Mouse (Mus musculus): ENCODE results near the gene Dapk1.

The Dapk1 gene

DNA sequence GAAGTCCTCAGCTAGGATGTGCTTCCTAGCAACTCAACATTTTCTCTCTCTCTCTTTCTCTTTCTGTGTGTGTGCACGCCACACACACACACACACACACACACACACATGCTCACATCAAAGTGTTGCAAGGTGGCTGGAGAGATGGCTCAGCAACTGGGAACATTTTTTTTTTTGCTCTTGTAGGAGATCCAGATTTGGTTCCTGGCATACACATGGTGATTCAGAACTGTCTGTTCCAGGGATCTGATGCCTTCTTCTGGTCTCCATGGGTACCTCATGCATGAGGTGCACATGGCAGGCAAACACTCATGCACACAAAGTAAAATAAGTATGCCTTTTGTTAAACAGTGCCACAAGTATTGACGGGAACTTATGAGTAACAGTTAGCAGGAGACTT, 89.2 kb downstream of the Dapk1 start:
- no peak for DNase-seq (ENCODE audit: extremely low spot score)

DNA sequence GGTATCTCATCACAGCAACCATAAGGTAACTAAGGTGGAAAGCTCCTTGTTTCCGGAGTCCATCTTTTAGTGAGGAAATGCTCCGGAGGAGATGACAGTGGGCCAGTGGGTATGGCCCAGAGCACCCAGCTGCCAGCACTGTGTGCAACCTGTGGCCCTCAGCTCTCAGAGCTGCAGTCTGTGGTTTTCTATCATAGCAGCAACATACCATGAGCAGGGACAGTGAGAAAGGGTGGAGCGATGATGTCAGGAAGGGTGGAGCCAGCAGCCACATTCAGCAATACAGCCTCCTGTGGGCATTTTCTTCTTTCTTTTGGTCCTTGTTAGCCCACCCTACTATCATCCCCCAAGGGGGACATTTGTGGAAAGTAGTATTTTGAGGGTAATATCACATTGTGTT, 90.2 kb downstream of the Dapk1 start:
- no peak for DNase-seq (ENCODE audit: extremely low spot score)

DNA sequence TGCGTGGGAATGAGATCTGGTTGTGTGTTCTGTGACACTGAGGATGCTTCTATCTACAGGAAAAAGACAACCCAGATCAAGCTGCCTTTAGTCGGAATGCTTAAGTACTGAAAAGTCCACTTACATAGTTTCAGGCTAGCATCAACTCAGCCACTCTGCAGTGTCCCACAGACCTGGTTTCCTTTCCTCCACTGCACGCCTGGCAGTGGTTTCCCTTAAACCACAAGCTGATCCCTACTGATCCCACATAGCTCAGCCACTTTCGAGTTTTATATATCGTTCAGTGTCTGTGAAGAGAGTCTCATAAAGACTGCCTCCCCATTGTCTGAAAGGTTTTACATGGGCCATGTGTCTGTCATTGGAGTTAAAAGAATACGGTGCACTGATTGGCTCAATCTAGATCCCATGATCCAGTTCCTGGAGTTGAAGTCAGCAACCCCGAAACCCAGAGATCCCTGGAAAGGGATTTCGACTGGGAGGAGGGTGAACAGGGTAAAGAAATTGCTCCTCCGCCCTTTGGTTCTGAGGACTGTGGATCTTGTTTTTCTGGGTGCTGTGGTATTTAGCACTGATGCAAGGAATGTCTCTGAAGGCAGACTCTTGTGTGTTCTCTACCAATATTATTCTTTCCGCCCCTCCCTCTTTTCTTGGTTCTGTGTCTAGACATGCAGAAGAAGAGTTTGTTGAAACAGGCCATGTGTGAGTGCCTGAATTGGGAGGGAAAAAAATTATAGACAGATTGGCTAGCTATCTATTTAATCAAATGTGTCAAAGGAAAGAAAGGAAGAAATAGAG, 93.6 kb downstream of the Dapk1 start:
- DNase-seq (ENCODE audit: extremely low spot score), result no peak

DNA sequence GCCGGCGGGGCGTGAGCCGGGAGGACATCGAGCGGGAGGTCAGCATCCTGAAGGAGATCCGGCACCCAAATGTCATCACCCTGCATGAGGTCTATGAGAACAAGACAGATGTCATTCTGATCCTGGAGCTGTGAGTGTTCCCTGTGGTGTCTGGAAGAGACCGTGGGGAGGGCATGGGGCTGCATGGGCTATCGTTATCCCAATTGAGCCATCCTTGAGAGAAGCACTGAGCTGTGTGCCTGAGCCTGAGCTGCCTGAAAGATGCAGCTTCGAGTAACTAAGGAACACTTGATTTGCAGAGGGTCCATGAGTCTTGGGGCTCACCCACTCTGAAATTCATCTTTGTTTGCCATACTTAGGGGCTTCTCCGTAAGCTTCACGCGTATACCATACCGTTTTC, 94.6 kb downstream of the Dapk1 start:
- no peak for DNase-seq (ENCODE audit: extremely low spot score)

- DNase-seq (ENCODE audit: extremely low spot score), result no peak
These were observed 95.0 kb downstream of the Dapk1 start for GRCm38 (mm10) chr13:60696741-60697140.

- DNase-seq (ENCODE audit: extremely low spot score), result no peak
These were observed 96.3 kb downstream of the Dapk1 start for GRCm38 (mm10) chr13:60698021-60698420.

DNA sequence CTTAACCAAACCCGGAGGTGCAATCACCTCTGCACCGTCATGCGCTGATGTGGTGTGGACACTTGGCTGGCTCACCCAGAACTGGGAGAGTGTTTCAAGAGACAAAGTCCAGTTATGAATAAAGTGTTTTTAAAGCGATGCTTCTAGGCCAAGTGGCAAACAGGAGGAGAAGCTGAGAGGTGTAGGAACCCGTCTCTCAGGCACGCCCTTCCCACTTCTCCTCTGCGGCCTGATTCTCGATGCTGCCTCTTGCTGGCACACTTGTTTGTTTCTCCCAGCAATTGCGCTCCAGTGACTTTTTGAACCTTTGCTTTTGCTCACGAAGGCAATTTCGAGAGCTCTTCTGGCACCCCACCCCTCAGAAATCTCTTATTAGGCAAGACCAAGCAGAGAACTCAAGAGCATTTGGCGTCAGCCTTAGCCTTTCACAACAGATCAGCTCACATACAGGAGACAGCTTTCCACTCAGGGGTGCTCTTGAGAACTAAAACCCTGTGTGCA, 100.0 kb downstream of the Dapk1 start:
- DNase-seq (ENCODE audit: extremely low spot score), result no peak

- no peak for DNase-seq (ENCODE audit: extremely low spot score)
These were observed 106.1 kb downstream of the Dapk1 start for GRCm38 (mm10) chr13:60707541-60708468.

DNA sequence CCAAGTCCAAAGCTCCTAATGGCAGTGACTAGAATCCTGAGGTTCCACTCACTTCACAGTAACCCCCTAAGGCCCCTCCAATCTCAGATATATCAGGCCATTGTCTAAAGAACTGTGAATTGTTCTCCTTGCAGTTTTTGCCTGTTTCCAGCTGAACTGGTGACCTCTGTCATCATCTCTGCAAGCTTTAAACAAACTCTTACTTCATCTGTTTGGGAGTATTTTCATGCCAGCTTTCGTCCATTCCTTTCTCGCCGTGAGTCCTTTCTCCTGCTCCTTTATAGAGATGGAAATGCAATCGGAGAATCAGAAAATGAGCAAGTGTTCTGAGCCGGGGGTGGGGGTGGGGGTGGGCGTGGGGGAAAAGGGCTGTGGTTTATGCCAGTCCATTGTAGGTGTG, 107.4 kb downstream of the Dapk1 start:
- DNase-seq (ENCODE audit: extremely low spot score), result no peak

- DNase-seq (ENCODE audit: extremely low spot score), result no peak
These were observed 109.2 kb downstream of the Dapk1 start for GRCm38 (mm10) chr13:60710963-60711362.

DNA sequence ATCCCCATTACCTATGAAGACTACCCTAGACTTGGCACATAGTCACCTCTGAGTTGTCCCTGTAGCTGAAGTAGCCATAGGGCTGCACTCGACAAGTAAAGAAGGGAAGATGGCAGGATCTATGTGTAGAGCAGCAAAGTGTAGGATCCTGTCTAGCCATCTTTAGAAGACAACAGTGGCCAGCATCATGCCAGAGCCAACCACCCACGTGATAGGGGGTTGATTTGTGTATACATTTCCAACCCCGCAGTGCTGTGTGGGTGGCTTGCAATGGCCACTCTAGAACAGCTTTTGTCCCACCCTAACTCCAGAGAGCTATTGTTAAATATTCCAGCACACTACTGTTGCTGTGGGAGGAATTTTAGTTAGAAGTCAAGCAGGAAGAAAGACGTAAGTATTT, 111.8 kb downstream of the Dapk1 start:
- DNase-seq (ENCODE audit: extremely low spot score), result no peak

- no peak for DNase-seq (ENCODE audit: extremely low spot score)
These were observed 114.4 kb downstream of the Dapk1 start for GRCm38 (mm10) chr13:60716107-60716506.

DNA sequence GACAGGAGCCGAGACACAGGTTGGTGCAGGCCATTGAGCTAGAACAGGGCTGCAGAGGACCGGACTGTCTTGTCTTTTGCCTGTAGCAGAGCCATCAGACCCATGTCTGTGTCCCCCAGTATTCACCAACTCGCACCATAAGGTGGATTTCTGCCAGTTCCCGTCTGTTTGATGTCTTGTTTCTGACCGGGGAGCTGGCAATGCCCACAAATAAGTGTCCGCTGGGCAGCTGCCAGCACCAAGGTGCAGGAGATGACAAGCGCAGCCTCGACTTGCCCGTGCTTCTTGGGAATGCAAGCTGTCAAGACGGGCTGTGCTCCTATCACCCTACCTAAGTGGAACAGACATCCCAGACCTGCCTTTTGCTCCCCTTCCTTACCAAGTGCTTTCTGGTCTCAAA, 115.7 kb downstream of the Dapk1 start:
- no peak for DNase-seq (ENCODE audit: extremely low spot score)

GRCm38 (mm10) chr13:60719581-60719980, 117.8 kb downstream of the Dapk1 start:
- no peak for DNase-seq (ENCODE audit: extremely low spot score)

GRCm38 (mm10) chr13:60722763-60723162, 121.0 kb downstream of the Dapk1 start:
- DNase-seq (ENCODE audit: extremely low spot score), result no peak

- DNase-seq (ENCODE audit: extremely low spot score), result no peak
These were observed 126.7 kb downstream of the Dapk1 start for GRCm38 (mm10) chr13:60728276-60729054.

GRCm38 (mm10) chr13:60729055-60729402, 127.3 kb downstream of the Dapk1 start:
- no peak for DNase-seq (ENCODE audit: extremely low spot score)

GRCm38 (mm10) chr13:60730587-60730986, 128.8 kb downstream of the Dapk1 start:
- DNase-seq (ENCODE audit: extremely low spot score), result no peak

DNA sequence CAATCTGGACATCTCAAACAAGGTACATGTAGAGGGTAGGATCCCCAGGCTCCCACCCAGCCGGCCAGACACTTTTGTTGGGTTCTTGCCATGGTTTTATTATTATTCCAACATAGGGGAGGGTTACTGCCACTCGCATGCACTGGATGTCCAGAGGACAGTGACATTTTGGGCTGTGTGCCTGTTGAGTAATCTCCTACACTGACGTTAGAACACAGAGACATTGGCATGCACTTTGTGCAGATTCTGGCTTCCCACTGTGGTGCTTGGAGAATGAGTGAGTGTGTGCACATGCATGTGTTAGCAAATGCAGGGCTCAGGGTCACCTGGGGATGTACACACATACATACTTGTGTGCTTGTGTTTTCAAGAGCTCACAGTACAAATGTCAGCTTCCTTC, 129.3 kb downstream of the Dapk1 start:
- DNase-seq (ENCODE audit: extremely low spot score), result no peak

GRCm38 (mm10) chr13:60735306-60735705, 133.6 kb downstream of the Dapk1 start:
- DNase-seq (ENCODE audit: extremely low spot score), result no peak

DNA sequence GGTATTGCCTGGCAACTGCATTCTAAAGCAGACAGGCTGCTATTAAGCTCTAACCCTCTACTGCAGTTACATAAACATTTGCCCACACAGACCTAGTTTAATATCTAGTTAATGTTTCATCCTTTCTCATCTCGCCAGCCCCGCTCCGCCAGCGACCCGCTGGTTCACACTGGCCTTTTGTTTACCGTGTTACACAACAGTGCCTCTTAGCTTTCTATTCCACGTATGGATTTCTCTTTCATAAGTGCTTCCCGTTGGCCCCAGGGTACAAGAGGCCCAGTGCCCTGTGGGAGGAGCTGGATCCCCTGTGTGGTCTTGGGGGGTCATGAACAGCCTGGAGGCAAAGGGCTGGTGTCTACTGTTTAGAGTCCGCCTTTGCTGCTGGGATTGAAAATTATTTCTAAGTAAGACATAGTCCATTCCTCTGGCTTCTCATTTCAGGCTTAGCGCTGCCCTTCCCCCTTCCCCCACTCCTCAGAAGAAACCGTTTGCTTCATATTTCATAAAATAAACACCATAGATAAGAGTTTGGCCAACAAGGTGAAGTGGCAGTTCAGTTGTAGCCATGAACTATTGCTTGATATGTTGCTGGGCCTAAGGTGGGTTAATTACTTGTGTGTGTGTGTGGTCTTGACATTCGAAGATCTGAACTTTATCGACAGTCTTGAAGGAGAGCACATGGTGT, 134.8 kb downstream of the Dapk1 start:
- no peak for DNase-seq (ENCODE audit: extremely low spot score)

Measured in embryo, embryonic 9.5 days (tissue).